In genomic region chr11:11947857-11948256, GRCm38 (mm10) we compare ENCODE assay signal across 15 mouse cellular contexts. TPM values are rescaled to one million over a fixed set of nuclear protein-coding genes. Genes with fewer than 3 reads are reported as not detected.
DNase-seq lines count a peak whose midpoint lies in the region; ATAC-seq and TF ChIP-seq lines count a peak whose summit lies in the region.
"Had no signal": no experiment of that assay in that cellular context is flagged by ENCODE, and none has a peak within 500 bp of the region (broad histone marks: within the 10 kb centered on the region; RNA-seq: fewer than 3 reads in every experiment).

No protein-coding gene starts in this region.

- H3K4me2 ChIP-seq in heart, postnatal 0 days (ENCODE audit: low read depth, low read length) = no peak overlapping the region
- H3K4me2 ChIP-seq in lung, postnatal 0 days (replicated peaks; ENCODE audit: low read depth, low read length) = no peak overlapping the region
- H3K4me2 ChIP-seq: midbrain, embryonic 13.5 days had no signal

- no peak for ATAC-seq in heart, postnatal 0 days (ENCODE audit: insufficient read depth, low read depth)
- no peak for ATAC-seq in lung, postnatal 0 days
- ATAC-seq: hindbrain, postnatal 0 days; midbrain, embryonic 13.5 days had no signal

- H3K27me3 ChIP-seq in heart, postnatal 0 days (ENCODE audit: control insufficient read depth, insufficient read depth, low read length) = no peaks in the 10 kb centered on the region
- no peaks in the 10 kb centered on the region for H3K27me3 ChIP-seq in lung, postnatal 0 days (replicated peaks; ENCODE audit: insufficient read depth, low read length)
- H3K27me3 ChIP-seq in limb, embryonic 10.5 days (ENCODE audit: low read depth, poor library complexity, severe bottlenecking) = no peaks in the 10 kb centered on the region
- H3K27me3 ChIP-seq: midbrain, embryonic 13.5 days had no signal

- no peak overlapping the region for H3K4me3 ChIP-seq in heart, postnatal 0 days (ENCODE audit: low read depth, low read length)
- no peak overlapping the region for H3K4me3 ChIP-seq in lung, postnatal 0 days (ENCODE audit: low read depth, low read length)
- H3K4me3 ChIP-seq in limb, embryonic 10.5 days = no peak overlapping the region
- H3K4me3 ChIP-seq: erythroblast, embryonic 14.5 days; midbrain, embryonic 13.5 days had no signal

- 69% methylated on average over 5 of the region's 5 CpGs for WGBS in heart, postnatal 0 days
- WGBS in lung, postnatal 0 days = 52% methylated on average over 5 of the region's 5 CpGs
- 88% methylated on average over 5 of the region's 5 CpGs for WGBS in limb, embryonic 10.5 days

- no peaks in the 10 kb centered on the region for H3K9me3 ChIP-seq in heart, postnatal 0 days (replicated peaks; ENCODE audit: control insufficient read depth, low read length)
- H3K9me3 ChIP-seq in lung, postnatal 0 days (ENCODE audit: low read length) = no peaks in the 10 kb centered on the region
- H3K9me3 ChIP-seq in limb, embryonic 10.5 days (replicated peaks) = no peaks in the 10 kb centered on the region
- H3K9me3 ChIP-seq: midbrain, embryonic 13.5 days had no signal

- TF ChIP-seq CTCF in heart, postnatal 0 days (IDR thresholded peaks at IDR 0.05; ENCODE audit: low read depth) = no peak
- TF ChIP-seq CTCF in lung, postnatal 0 days (IDR thresholded peaks at IDR 0.05) = no peak

- H3K4me1 ChIP-seq in heart, postnatal 0 days (ENCODE audit: control insufficient read depth, insufficient read depth) = peaks cover 37% of the 10 kb centered on the region
- peaks cover 9% of the 10 kb centered on the region for H3K4me1 ChIP-seq in lung, postnatal 0 days (ENCODE audit: insufficient read depth, low read depth, low read length)
- peaks cover 25% of the 10 kb centered on the region for H3K4me1 ChIP-seq in limb, embryonic 10.5 days

- no peak for DNase-seq in heart, postnatal 0 days (ENCODE audit: low spot score)
- no peak for DNase-seq in heart, postnatal 14 days
- no peak for DNase-seq in lung, postnatal 0 days (ENCODE audit: low spot score)
- DNase-seq in lung, postnatal 25 days (ENCODE audit: low spot score) = no peak
- DNase-seq in limb, embryonic 10.5 days (ENCODE audit: low spot score) = no peak
- DNase-seq in ovary, postnatal 36 days (ENCODE audit: low spot score) = no peak
- no peak for DNase-seq in frontal cortex, postnatal 10 days (ENCODE audit: low spot score in 2 of 2)
- DNase-seq: adrenal gland, adult 8-10 months; cerebellum, postnatal 14 days; gastrocnemius, postnatal 14 days; lung, adult 2 months; right cerebral cortex, postnatal 25 days had no signal

- TF ChIP-seq EP300 in heart, postnatal 0 days (IDR thresholded peaks at IDR 0.05; ENCODE audit: low read depth) = no peak
- no peak for TF ChIP-seq EP300 in lung, postnatal 0 days (IDR thresholded peaks at IDR 0.05)

- intact Hi-C loops in heart, postnatal 14 days (cut with DNase I) = no loop called here

- H3K27ac ChIP-seq in heart, postnatal 0 days (ENCODE audit: low read depth) = peak overlapping the region; percentile 75
- peak overlapping the region; percentile 62; the same call in 1 of the 2 replicates for H3K27ac ChIP-seq in lung, postnatal 0 days (ENCODE audit: low read length)
- H3K27ac ChIP-seq in limb, embryonic 10.5 days = peak overlapping the region; percentile 68
- H3K27ac ChIP-seq: hindbrain, postnatal 0 days; midbrain, embryonic 13.5 days had no signal

- H3K9ac ChIP-seq in heart, postnatal 0 days (replicated peaks; ENCODE audit: low read depth, low read length) = no peak overlapping the region
- H3K9ac ChIP-seq in lung, postnatal 0 days (replicated peaks; ENCODE audit: low read depth) = no peak overlapping the region
- H3K9ac ChIP-seq: midbrain, embryonic 13.5 days had no signal

- H3K36me3 ChIP-seq in heart, postnatal 0 days (replicated peaks; ENCODE audit: control insufficient read depth, insufficient read depth, low read length) = peaks cover 72% of the 10 kb centered on the region
- peaks cover 9% of the 10 kb centered on the region; the same call in 1 of the 2 replicates for H3K36me3 ChIP-seq in lung, postnatal 0 days (ENCODE audit: insufficient read depth, low read length)
- peaks cover 98% of the 10 kb centered on the region for H3K36me3 ChIP-seq in limb, embryonic 10.5 days

RNA-seq across cellular contexts. Expression of gene Ddc, which starts 49.9 kb away (rescaled TPM):
- 248 and 309 TPM in 2 replicates for total RNA-seq in heart, postnatal 0 days (2014; rRNA removed; ENCODE audit: low replicate concordance)
- polyA plus RNA-seq in heart, postnatal 0 days (2015; fragmentation: Nextera tagmentation; extraction: Ambion mirVana) = 129 and 140 TPM in 2 replicates
- 1 to 10 TPM; 3.1 to 5.8 TPM for total RNA-seq in heart, postnatal 14 days (2021)
- 12.4 and 17.6 TPM in 2 replicates for polyA plus RNA-seq in lung, postnatal 0 days (2015; fragmentation: Nextera tagmentation; extraction: Ambion mirVana)
- 5.5 and 6.2 TPM in 2 replicates for polyA plus RNA-seq in limb, embryonic 10.5 days (2016; fragmentation: Nextera tagmentation; extraction: Ambion mirVana)
